Mouse (Mus musculus) testis, adult 2 months (tissue): ENCODE measurements around the gene Wnt7b.

ENCODE experiments used
- CTCF ChIP-seq: fragments of 200-500 bp; IDR thresholded peaks from 2 replicates; pipeline ENCODE4 v1.5.1; 2012; ENCODE audit warnings: low read depth, mild to moderate bottlenecking, inconsistent platforms, low read length, moderate library complexity; ENCODE audit not compliant: control insufficient read depth, insufficient read depth, insufficient replicate concordance
- POLR2A ChIP-seq: fragments of 200-500 bp; IDR thresholded peaks from 2 replicates; pipeline ENCODE4 v1.6.1; 2012; ENCODE audit warnings: low read depth, mild to moderate bottlenecking, inconsistent platforms, low read length, moderate library complexity; ENCODE audit not compliant: control insufficient read depth

GRCm38 (mm10) chr15:85582356-85582910 is at the start of gene Wnt7b:
- TF ChIP-seq CTCF, result no peak
- no peak for TF ChIP-seq POLR2A
